Mouse (Mus musculus) lung, postnatal 14 days (tissue): ENCODE data around the gene Abca2.

Experiments
- DNase-seq: peaks from one replicate; pipeline ENCODE4 v3.0.0; 2021

Gene Abca2

DNA sequence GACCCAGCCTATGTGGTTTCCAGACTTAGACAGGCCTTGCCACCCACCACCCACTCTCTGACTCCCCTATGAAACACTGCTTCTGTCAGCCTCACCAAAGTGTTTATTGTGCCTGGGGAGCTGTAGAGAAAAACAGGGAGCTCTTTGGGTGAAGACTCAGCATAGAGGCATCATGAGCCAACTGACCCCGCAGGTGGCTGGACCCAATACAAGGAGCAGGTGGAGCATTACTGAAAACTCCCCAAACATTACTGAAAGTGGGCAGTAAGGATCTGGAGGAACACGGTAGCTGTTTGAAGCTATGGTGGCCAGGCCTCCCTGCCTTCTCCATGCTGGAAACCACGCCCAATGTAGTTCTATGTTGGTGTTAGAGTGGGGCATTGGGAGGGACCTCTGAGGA, 35.1 kb downstream of the Abca2 start:
- DNase-seq = no peak

DNA sequence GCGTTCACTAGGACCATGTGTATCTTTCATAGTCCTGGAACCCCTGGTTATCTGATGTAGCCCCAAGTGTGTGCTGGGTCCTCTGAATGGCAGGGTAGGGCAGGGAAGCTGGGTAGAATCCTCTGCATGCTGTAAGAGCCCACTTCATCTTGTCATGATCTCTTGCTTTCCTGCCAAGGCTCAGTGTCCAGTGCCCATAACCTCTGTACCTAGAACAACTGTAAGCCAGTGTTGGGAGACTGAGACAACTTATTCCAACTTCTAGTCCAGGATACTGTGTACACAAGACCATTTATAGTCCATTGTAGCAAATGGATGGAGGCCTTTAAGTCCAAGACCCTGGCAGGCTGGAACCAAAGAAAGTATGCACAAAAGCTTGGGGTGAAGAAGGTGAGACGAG, 36.8 kb downstream of the Abca2 start:
- DNase-seq = no peak

DNA sequence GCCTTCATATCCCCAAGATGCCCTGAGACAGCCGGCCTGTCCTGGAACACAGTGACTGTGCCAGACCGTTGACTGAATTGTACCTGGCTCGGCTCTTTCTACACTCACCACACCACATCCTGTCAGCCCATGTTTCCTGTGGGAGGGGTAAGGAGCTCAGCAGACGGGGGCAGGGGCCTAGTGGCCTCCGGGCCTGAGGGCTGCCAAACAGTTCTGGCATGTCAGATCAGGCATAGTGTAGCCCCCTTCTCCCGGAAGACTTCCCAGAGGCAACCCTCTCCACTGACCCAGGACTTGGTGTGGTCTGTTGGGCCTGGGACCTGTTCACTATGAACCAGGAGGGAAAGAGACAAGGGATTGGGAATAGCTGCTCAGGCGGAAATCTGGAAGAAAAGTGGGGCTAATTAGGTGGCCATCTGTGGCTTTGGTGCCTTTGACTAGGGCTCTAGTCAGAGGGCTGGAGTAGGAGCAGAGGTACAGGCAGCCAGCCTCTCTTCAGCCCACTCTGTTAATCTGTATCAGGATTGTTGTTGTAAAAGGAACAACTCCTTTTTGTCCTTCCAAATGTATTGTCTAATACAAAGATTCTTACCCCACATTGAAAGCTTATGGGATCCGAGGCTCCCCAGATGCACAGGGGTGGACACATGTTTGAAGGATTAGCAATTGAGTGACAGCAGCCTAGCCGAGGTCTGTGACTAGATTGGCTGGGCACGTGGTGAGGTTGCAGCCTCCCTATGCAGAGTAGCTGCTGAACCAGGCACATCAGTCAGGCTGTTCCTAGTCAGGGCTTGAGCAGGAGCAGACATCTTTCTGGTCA, 37.5 kb downstream of the Abca2 start:
- no peak for DNase-seq

DNA sequence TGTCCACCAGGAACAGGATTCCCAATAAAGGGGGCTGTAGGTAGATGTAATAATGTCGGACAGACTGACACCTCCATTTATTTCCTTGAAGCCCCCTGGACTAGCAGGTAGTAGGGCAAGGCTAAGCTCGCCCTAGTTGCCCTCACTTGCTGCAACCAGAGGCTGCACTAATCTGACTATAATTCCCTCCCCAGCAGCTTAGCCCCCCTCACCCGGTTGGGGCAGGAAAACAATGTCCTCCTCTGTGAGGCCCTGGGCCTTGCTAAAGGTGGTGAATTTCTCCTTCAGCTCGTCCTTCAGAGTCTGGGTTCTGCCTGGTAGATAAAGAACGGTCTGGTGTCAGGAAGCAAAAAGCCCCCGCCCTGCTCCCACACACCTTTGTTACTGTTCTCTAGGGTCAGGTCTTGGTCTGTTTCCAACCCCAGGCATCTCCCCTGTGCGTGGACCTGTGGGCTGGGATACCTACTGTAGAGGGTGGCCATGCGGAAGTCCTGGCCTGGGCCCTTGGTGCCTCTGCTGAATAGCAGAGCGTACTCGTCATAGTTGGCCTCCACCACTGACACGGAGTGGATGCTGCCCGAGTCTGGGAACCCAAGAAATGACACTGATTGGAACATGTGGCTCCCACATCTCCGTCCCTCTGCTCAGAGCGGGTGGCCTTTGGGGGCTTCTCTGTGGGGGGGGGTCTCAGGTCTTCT, 39.3 kb downstream of the Abca2 start:
- no peak for DNase-seq

DNA sequence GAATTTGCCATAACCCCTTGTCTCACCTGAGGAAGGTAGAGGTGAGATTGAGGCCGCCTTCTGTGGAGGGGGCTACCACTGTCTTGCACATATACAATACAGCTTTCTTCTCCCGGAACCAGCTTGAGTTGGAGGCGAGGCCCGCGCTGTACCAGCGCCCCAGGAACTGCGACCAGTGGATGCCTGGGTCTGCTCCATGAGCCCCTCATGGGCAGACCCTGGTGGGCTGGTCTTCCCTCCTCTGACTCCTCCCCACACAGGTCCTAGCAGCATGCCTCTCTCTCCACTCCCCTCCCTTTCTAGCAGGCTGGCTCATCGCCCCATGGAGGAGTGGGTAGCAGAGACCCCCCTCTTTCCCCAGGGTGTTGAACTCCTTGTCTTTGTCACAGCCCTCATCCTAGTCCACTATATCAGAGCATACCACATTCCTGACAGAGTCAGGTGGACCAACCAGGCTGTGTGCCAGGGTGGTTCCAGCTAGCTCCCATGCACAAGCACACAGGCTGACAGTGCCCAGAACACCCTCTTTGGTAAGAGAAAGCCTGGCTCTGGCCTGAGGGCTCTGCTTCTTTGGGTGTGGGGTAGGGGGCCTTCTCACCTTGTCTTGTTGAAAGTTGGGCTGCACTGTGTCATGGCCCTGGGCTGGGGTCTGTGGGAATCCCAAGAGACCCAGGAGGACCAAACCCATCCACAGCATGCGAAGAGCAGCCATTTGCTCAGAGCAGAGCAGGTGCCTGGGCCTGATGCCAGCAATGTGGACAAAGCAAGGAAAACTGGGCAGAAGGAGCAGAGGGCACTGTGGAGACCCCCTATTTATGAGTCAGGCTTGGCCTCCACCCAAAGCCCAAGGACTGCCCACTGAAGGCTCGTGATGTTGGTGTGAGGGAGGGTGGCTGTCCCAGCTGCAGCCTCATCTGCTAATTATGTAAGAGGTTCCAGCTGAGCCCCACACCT, 40.7 kb downstream of the Abca2 start:
- no peak for DNase-seq

DNA sequence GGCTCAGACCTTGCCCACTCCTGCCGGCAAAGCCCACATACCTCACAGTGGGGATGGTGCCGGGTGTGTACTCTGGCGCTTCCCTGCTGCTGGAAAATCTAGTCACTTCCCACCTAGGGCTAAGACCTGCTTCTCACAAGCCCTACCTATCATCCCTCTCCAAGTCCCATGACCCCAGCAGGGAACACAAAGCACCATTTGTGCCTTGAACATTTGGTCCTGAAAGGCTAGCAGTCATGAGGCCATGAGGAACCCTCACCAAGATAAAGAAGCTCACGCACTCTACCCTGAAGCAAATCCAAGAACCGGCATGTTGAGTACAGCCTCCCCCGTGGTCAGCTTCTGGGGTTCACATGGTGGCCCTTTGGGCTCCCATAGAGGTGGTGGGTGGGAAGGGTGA, 41.5 kb downstream of the Abca2 start, which contains the start of gene Ptgds:
Ptgds (minus strand) TSS at position 78 of the 400 bp plus-strand sequence.
- no peak for DNase-seq

DNA sequence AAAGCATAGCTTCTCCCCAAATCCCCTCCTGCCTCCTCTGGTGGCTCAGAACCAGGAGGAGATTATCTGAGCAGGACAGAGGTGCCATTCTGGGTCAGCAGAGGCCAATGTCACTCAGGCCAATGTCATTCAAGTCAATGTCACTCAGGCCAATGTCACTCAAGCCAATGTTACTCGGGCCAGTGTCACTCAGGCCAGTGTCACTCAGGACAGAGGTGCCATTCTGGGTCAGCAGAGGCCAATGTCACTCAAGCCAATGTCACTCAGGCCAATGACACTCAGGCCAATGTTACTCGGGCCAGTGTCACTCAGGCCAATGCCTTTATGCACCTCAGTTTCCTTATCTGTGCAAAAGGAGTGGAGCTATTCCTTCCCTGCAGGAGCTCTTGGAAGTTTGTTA, 44.0 kb downstream of the Abca2 start:
- no peak for DNase-seq

DNA sequence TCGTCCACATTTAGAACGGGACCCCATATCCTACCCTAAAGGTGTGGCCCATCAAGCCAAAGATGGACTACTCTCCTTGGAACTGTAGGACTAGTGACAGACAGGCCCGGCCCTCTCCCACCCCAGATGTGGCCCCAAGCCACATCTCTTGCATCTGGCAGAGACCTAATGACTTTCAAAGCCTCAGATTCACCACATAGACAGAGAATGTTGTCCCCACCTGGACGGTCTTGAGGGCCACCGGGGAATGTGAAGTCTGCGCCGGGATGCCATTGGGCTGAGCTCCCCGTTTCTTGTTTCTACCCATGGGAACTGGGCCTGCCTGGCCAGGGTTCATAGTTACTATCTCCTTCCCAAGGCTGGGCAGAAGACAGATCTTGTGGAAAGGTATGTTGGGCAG, 49.0 kb downstream of the Abca2 start:
- no peak for DNase-seq

DNA sequence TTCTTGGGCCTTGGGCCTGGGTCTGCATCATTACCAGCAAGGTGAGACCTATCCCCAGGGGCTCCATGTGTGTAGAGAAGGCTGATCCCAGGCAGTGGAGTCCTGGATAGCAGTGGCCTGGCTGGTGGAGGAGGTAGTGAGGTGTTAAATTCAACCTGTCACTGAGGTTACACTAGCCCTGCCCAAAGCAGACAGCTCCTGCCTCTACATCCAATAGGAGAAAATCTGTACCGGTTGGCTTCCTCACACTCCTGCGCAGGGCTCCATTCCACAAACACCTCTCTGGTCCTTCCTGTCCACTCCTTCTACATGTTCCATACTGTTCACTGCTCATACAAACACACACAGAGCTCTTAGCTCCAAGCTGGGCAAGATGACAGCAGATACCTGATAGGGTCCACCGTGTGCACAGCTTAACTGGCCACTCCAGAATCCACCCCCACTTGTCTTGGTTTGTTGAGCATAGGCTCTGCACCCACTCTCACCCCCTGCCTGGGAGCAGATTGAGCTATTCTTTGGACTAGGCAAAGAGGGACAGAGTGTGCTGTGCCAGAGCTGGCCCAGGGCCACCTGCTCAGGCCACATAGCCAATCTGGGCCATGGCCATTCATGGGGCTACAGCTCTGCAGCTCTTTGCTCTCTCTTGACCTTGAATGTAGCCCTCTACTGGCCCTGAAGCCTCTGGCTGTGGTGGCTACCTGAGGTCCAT, 49.6 kb downstream of the Abca2 start:
- DNase-seq = no peak

DNA sequence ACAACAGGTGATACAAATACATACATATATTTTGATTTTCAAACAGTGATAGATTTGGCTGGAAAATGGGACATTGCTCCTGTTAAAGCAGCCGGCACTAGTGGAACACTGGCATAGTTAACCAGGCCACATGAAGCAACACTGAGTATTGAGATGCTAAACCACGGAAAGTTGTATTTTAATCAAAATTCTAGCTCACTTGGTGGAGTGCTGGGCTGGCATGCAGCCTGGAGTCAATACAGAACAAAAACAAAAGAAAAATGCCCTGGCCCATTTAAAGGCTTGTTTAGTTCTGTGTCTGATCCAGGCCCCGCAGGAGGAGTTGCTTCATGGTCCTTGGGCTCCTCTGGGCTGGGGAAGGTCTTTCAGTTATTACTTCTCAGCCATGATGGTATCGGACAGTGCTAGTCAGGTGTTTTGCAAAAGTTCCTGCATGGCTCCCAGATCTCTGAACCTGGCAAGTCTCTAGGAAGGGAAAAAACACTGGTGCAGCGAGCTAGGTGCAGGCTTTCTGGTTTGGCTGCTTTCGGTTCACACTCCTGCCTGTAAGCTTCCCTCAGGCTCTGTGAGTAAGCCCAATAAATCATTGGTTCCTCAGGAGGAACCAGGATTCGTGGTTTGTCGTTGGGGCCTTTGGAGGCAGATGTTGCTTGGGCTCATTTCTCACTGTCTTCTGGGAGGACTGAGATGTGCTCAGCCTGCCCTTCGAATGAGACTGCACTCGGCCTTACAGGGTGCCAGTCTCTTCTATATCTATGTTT, 51.2 kb downstream of the Abca2 start:
- DNase-seq = no peak

DNA sequence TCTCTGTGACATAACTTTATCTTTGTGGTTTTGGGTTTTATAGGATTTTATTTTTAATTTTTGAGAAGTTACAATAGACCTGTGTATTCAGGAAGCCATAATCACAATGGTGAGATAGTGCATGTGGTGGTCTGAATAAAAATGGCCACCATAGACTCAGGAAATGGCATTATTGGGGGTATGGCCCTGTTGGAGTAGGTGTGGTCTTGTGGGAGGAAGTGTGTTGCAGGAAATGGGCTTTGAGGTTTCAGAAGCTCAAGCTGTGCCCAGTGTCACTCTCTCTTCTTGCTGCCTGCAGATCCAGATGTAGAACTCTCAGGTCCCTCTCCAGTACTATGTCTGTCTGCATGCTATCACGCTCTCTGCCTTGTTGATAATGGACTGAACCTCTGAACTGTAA, 52.0 kb downstream of the Abca2 start:
- DNase-seq = no peak

DNA sequence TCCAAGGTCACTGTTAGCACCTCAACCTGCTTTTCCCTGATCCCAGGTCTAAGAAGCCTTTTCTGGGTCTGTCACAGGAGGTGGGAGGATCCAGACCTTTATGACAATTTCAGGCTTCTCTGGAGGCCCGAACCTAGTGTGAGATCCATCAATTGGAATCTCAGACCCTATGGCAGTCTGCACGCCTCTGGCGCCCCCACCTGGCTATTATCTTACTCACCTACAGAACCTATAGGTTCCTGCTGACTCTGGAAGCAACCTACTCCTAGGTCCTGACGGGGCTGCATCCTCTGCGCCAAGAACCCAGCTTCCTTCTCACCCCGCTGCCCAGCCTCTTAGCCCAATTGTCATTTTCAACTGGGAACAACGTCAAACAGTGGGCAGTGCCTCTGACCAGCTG, 54.5 kb downstream of the Abca2 start:
- DNase-seq = peak; percentile 63

DNA sequence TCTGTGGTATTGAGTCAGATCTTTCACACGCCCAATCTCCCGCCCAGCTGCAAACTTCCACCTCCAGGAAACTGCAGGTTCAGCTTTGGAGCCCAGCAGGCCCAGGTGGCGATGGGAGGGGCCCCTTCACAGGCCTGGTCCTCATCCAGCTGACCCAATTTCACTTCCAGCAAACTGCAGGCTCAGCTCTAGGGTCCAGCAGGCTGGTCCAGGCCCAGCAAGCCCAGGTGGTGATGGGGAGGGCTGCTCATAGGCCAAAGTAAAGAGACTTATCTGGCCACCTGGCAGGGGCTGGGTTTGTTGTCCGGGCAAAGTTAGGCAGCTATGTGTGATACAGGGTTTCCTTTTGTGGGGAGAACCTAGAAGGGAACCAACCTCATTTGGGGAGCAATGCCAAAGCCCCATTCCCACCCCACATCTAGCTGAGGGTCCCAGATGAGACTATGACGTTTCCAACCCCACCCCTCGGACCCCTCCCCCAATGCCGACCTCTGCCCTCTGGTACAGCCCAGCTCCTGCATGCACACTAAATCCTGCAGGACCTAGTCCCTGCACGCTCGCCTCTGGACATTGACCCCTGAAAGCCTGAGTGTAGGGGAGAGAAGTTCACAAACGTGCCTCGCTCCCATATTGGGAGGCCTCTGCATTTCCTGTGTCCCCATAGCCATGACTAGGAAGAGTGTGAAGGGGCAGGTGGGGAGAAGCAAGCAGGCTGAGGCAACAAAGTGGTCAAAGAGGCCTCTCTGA, 56.6 kb downstream of the Abca2 start:
- DNase-seq = no peak

DNA sequence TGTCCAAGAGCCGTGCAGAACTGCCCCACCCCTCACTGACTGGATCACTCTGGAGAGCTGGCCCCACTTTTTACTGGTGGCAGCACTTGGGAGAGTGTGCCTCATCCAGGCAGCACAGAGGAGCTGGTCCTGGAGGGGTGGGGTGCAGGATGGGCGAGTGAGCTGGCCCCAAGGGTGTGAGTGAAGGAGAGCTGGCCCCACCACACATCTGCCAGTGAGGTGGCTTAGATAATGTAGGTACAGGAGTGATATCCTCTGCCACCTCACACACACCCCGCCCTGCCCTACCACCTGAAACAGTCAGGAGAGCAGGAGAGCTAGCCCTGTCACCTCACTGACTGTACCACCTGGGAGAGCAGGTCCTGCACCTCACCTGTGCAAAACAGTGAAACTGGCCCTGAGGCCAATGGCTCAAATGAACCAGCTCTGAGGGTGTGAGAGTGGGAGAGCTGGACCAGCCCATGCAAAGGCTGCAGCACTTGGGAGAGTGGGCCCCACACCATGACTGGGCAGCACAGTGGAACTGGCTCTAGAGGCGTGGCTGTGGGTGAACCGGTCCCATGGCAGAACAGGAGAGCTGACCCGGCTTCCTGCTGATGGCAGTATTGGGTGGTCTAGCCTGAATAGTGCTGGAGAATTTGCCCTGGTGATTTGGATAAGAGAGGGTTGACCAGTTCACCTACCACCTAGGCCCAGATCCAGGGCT, 59.6 kb downstream of the Abca2 start:
- DNase-seq = no peak

DNA sequence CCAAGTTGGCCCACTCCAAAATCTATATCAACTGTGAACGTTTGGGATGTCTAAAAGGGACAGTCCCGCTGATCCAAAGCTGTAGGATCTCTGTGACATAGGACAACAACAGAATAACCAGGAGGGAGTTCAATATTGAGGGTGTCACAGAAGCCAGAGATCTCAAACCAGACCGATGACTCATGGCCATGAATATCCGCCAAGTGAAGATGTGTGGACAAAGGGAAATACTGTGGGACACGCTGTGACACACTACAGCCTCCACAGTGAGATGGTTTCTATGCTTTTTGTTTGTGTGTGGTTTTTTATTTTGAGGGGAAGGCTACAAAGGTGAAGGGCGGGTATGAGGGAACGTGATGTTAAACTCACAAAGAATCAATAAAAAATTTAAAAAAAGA, 60.2 kb downstream of the Abca2 start:
- no peak for DNase-seq

DNA sequence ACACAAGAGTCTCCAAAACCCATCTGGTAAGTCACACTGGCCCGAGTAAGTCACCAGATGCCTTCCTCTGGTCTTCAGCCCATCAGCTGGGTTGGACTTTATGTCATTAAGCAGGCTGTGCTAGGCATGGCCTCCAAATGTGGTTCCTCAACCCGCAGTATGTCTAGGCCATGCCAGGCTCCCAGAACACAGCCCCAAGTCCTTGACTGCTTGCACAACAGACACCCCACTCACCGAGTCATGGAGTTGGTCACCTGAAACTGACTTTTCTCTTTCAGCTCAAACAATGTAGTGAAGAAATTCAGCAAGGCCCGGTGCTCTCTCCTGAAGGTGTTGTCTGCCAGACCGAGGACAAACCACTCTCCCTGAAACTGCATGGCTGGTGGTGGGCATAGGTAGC, 64.5 kb downstream of the Abca2 start:
- DNase-seq = no peak

DNA sequence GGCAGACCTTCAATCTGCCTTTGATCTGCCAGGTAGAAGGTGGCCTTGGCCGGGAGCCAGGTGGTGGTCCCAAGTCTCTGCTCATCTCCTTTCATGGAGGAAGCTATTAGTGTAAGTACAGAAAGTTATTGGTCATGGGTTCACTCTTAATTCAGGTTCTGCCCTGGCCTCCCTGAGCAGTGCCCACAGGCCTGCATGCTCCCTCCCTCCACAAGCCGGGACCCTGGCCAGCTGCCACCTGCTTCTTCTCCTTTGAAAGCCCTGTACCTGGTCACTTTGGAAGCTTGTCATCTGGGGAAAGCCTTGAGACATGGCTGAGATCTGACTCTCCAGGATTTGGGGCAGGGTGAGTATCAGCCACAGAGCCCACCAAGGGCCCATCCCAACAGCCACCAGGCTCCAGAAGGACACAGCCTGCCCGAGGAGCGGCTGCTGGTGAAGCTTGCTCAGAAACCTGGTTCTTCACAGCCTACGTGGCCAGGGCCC, 65.0 kb downstream of the Abca2 start, which contains the start of gene Lcn12:
Lcn12 (minus strand) TSS at position 436 of the 486 bp plus-strand sequence.
- no peak for DNase-seq

DNA sequence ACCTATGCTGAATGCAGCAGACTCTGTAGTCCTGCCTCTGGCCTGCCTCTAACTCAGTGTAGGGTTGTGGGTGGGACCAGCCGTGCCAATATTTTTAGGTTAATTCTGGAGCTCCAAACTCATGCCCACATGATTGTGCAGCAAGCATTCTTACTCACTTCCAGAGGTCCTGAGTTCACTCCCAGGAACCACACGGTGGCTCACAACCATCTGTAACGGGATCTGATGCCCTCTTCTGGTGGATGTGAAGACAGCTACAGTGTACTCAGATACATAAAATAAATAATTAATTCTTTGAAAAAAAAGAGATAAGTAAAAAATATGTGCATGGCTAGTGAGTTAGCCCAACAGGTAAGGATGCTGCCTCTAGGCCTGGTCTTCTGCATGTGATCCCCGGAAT, 68.0 kb downstream of the Abca2 start:
- DNase-seq = no peak
